Mouse (Mus musculus) midbrain, embryonic 10.5 days (tissue): ENCODE measurements around the gene Hist1h1e. TPM values are rescaled to one million over a fixed set of nuclear protein-coding genes. Genes with fewer than 3 reads are reported as not detected.
"Not testable (repeated sequence)": the region's sequence is repeated elsewhere in the genome, so short reads cannot be mapped to it uniquely, and the experiment has no call there.

Experiments
- DNase-seq: peaks from one replicate; pipeline ENCODE4 v3.0.0-alpha.2; 2017; ENCODE audit warnings: low spot score
- H3K27ac ChIP-seq: fragments of 300-500 bp; sonication (generic); replicated peaks from 2 replicates; pipeline ENCODE4 v1.5.1; 2016; ENCODE audit warnings: mild to moderate bottlenecking
- H3K27me3 ChIP-seq: fragments of 300-500 bp; sonication (generic); 2 replicates; pipeline ENCODE4 v1.6.1; 2016; ENCODE audit warnings: low read depth, mild to moderate bottlenecking; ENCODE audit not compliant: poor library complexity, severe bottlenecking
- H3K36me3 ChIP-seq: fragments of 300-500 bp; sonication (generic); 2 replicates; pipeline ENCODE4 v1.6.1; 2016; ENCODE audit warnings: mild to moderate bottlenecking, moderate library complexity
- H3K4me1 ChIP-seq: fragments of 300-500 bp; sonication (generic); 2 replicates; pipeline ENCODE4 v1.6.1; 2016
- H3K4me3 ChIP-seq: fragments of 300-500 bp; sonication (generic); 2 replicates; pipeline ENCODE4 v1.5.1; 2016; ENCODE audit warnings: mild to moderate bottlenecking, moderate library complexity
- H3K9me3 ChIP-seq: fragments of 300-500 bp; sonication (generic); replicated peaks from 2 replicates; pipeline ENCODE4 v1.6.1; 2016; ENCODE audit warnings: mild to moderate bottlenecking
- WGBS: fragments of 180-500 bp; shearing (Covaris S2); methylation state at CpG from one replicate; pipeline ENCODE4 v1.1.7; 2016; 5-methylcytosine and 5-hydroxymethylcytosine counted together
- polyA plus RNA-seq: library from polyadenylated mRNA; unstranded; fragments of >200 nt; fragmentation: Nextera tagmentation; extraction: Ambion mirVana; gene quantifications from 2 replicates; pipeline ENCODE4 v1.2.1, GENCODE M21; 2016

Gene Hist1h1e
- polyA plus RNA-seq, 1 experiment from 2014 or later = 22.4 TPM

- Histone ChIP-seq H3K36me3 (no peaks in the 10 kb centered on the region), H3K27me3 (no peaks in the 10 kb centered on the region), H3K4me3 (no peak overlapping the region), H3K4me1 (no peaks in the 10 kb centered on the region), H3K27ac (no peak overlapping the region), H3K9me3 (no peaks in the 10 kb centered on the region)
- 87% methylated on average over 3 of the region's 3 CpGs for WGBS
- no peak for DNase-seq
These were observed 17.3 kb downstream of the Hist1h1e start for GRCm38 (mm10) chr13:23605052-23605451.

GRCm38 (mm10) chr13:23604452-23604851 is 17.9 kb downstream of the Hist1h1e start:
- no peaks in the 10 kb centered on the region for H3K9me3 ChIP-seq
- no peak overlapping the region for H3K4me3 ChIP-seq
- no peak for DNase-seq
- WGBS = 96% methylated on average over 3 of the region's 3 CpGs
- H3K36me3 ChIP-seq = no peaks in the 10 kb centered on the region
- no peaks in the 10 kb centered on the region for H3K27me3 ChIP-seq
- no peaks in the 10 kb centered on the region for H3K4me1 ChIP-seq
- no peak overlapping the region for H3K27ac ChIP-seq

- no peak overlapping the region for H3K27ac ChIP-seq
- no peaks in the 10 kb centered on the region for H3K4me1 ChIP-seq
- H3K27me3 ChIP-seq = no peaks in the 10 kb centered on the region
- no peaks in the 10 kb centered on the region for H3K36me3 ChIP-seq
- H3K4me3 ChIP-seq = no peak overlapping the region
- no peak for DNase-seq
- 89% methylated on average over 7 of the region's 7 CpGs for WGBS
- H3K9me3 ChIP-seq = no peaks in the 10 kb centered on the region
These were observed 19.1 kb downstream of the Hist1h1e start for GRCm38 (mm10) chr13:23603182-23603699.

GRCm38 (mm10) chr13:23597957-23598356 is 24.4 kb downstream of the Hist1h1e start:
- no peaks in the 10 kb centered on the region for H3K9me3 ChIP-seq
- H3K27ac ChIP-seq = no peak overlapping the region
- no peaks in the 10 kb centered on the region for H3K27me3 ChIP-seq
- H3K4me3 ChIP-seq = no peak overlapping the region
- no peaks in the 10 kb centered on the region for H3K4me1 ChIP-seq
- WGBS = 9% methylated on average over 9 of the region's 9 CpGs
- DNase-seq = peak; percentile 74
- no peaks in the 10 kb centered on the region for H3K36me3 ChIP-seq

GRCm38 (mm10) chr13:23595622-23596372 is 26.6 kb downstream of the Hist1h1e start:
- H3K4me3 ChIP-seq = no peak overlapping the region
- no peaks in the 10 kb centered on the region for H3K36me3 ChIP-seq
- no peak for DNase-seq
- no peaks in the 10 kb centered on the region for H3K4me1 ChIP-seq
- no peaks in the 10 kb centered on the region for H3K27me3 ChIP-seq
- H3K27ac ChIP-seq = no peak overlapping the region
- no peaks in the 10 kb centered on the region; the same call in 1 of the 2 replicates for H3K9me3 ChIP-seq
- 89% methylated on average over 7 of the region's 7 CpGs for WGBS

GRCm38 (mm10) chr13:23595185-23595584 is 27.2 kb downstream of the Hist1h1e start:
- DNase-seq = no peak
- WGBS = 78% methylated on average over 2 of the region's 2 CpGs

GRCm38 (mm10) chr13:23593051-23593770 is 29.1 kb downstream of the Hist1h1e start:
- no peak for DNase-seq
- no peaks in the 10 kb centered on the region for H3K27me3 ChIP-seq

More at GRCm38 (mm10) chr13:23595185-23595584, 27.2 kb downstream of the Hist1h1e start:
- Histone ChIP-seq H3K27ac (no peak overlapping the region), H3K4me1 (no peaks in the 10 kb centered on the region), H3K27me3 (no peaks in the 10 kb centered on the region), H3K9me3 (no peaks in the 10 kb centered on the region; the same call in 1 of the 2 replicates), H3K4me3 (no peak overlapping the region), H3K36me3 (no peaks in the 10 kb centered on the region)

GRCm38 (mm10) chr13:23592614-23593013 is 29.7 kb downstream of the Hist1h1e start:
- no peaks in the 10 kb centered on the region; the same call in 1 of the 2 replicates for H3K9me3 ChIP-seq
- no peak for DNase-seq
- no peaks in the 10 kb centered on the region for H3K27me3 ChIP-seq
- 90% methylated on average over 7 of the region's 7 CpGs for WGBS
- no peak overlapping the region for H3K27ac ChIP-seq
- no peaks in the 10 kb centered on the region for H3K36me3 ChIP-seq
- H3K4me3 ChIP-seq = no peak overlapping the region
- no peaks in the 10 kb centered on the region for H3K4me1 ChIP-seq

More at GRCm38 (mm10) chr13:23593051-23593770, 29.1 kb downstream of the Hist1h1e start:
- Histone ChIP-seq H3K36me3 (no peaks in the 10 kb centered on the region), H3K9me3 (no peaks in the 10 kb centered on the region; the same call in 1 of the 2 replicates), H3K4me3 (no peak overlapping the region), H3K27ac (no peak overlapping the region), H3K4me1 (no peaks in the 10 kb centered on the region)
- WGBS = 84% methylated on average over 5 of the region's 5 CpGs

GRCm38 (mm10) chr13:23591886-23592285 is 30.5 kb downstream of the Hist1h1e start:
- H3K27me3 ChIP-seq, H3K9me3 ChIP-seq, H3K4me1 ChIP-seq, H3K27ac ChIP-seq, H3K4me3 ChIP-seq, DNase-seq, H3K36me3 ChIP-seq: not testable (repeated sequence)
- 92% methylated on average over 7 of the region's 7 CpGs for WGBS

- no peak overlapping the region for H3K4me3 ChIP-seq
- no peak for DNase-seq
- peaks cover 9% of the 10 kb centered on the region for H3K4me1 ChIP-seq
- no peak overlapping the region for H3K27ac ChIP-seq
- WGBS = 97% methylated on average over 7 of the region's 7 CpGs
- H3K36me3 ChIP-seq = no peaks in the 10 kb centered on the region
- no peaks in the 10 kb centered on the region; the same call in 1 of the 2 replicates for H3K9me3 ChIP-seq
- no peaks in the 10 kb centered on the region for H3K27me3 ChIP-seq
These were observed 31.2 kb downstream of the Hist1h1e start for GRCm38 (mm10) chr13:23591206-23591605.

GRCm38 (mm10) chr13:23586940-23587225 is 35.5 kb downstream of the Hist1h1e start:
- 5% methylated on average over 1 of the region's 1 CpGs for WGBS
- peaks cover 42% of the 10 kb centered on the region for H3K4me1 ChIP-seq
- peak overlapping the region; percentile 49 for H3K4me3 ChIP-seq
- H3K36me3 ChIP-seq = no peaks in the 10 kb centered on the region
- H3K9me3 ChIP-seq = no peaks in the 10 kb centered on the region; the same call in 1 of the 2 replicates
- DNase-seq = no peak
- peak overlapping the region; percentile 94 for H3K27ac ChIP-seq
- H3K27me3 ChIP-seq = no peaks in the 10 kb centered on the region

GRCm38 (mm10) chr13:23586099-23586939 is 36.0 kb downstream of the Hist1h1e start:
- WGBS = 2% methylated on average over 22 of the region's 22 CpGs
- H3K27me3 ChIP-seq = no peaks in the 10 kb centered on the region
- H3K4me3 ChIP-seq = peak overlapping the region; percentile 49
- peak overlapping the region; percentile 94 for H3K27ac ChIP-seq
- peak; percentile 41 for DNase-seq
- no peaks in the 10 kb centered on the region for H3K9me3 ChIP-seq
- no peaks in the 10 kb centered on the region for H3K36me3 ChIP-seq
- peaks cover 44% of the 10 kb centered on the region for H3K4me1 ChIP-seq
